Mouse (Mus musculus) lung, postnatal 14 days (tissue): ENCODE data around the gene Oma1.

Source experiments
- DNase-seq: peaks from one replicate; pipeline ENCODE4 v3.0.0; 2021

Oma1 gene

DNA sequence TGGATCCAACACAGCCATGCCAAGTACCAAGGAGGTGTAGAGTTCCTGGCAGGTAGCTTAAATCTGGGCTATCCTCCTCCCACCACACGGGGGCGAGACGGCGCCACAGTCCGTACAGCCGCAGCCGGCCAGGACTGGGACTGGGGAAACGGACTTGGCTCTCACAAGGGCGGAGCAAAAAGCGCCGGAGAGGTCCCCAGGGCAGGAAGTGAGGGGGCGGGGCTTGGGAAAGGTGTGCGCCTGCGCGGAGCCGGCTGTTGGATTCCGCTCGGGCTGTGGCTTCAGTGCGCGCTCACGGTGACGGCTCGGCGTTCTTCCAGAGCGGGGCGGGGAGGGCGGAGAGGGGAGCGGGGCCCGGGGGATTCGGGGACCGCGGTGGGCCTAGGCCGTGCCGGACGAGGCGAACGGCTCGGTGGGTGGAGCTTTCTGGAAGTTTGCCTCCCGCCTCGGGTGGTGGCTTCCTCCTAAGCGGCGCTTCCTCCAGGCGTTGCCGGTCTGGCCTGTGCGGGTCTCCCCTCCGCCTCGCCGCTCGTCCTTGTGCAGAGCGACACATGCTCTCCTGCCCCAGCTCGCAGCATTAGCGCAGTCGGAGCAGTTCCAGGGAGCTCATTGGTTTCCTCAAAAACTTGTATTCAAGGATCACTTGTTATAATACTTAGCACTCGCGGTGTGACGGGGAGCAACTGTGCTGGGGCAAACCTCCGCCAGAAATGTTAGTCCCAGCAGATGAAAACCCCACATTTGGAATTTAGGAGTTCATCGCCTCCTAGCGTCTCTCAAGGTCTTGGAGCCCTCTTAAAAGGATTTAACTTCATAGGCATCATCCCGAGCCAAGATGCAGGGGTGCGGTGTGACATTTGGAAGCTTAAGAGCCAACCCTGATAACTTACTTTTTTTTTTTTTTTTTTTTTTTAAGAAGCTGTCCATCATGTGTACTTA, at the start of gene Oma1:
TSS of gene Oma1 (plus strand) at position 226 of the 939 bp plus-strand sequence.
- peak; percentile 99 for DNase-seq

DNA sequence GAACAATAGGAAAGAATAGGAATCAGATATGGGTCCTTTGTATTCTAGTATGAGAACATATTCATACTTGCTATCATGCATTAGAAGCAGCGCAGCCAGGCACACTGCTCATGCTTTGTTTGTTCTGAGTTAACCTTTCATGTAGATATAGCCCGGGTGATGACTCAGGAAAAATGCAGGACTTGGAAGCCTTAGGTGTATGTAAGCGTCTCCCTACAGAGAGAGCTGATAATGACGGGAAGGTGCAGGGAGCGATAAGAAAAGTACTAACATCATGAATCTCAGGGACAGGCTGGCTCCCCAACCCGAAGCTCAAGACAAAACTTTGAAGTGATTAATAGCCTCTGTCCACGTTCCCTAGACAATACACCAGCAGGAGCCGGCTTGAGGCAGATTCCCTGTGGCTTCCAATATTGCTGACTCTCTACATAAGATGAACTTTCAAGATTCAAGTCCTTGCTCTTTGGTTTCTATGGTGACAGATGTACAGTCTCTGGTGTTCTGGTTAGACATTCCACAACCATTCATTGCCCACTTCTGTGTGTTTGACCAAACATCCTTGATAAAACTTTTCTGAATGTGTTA, 49.7 kb upstream of the Oma1 start:
- no peak for DNase-seq

DNA sequence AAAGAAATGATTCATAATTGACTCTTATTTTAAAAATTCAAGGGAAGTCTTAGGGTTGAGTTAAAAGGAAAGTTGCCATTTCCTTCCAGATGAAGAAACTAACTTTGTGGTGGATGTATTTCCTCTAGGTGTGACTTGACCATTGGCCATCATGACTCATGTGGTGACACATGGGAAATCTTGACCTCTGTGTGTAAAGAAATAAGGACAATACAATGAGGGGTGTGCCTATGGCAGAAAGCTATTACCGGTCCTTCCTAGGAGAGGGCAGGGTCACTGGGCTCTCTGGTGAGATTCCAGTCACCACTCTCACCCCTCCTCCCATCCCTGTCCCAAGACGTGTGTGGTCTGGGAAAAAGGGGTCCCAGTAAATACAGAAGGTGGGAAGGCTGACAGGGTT, 48.4 kb upstream of the Oma1 start:
- DNase-seq = no peak

DNA sequence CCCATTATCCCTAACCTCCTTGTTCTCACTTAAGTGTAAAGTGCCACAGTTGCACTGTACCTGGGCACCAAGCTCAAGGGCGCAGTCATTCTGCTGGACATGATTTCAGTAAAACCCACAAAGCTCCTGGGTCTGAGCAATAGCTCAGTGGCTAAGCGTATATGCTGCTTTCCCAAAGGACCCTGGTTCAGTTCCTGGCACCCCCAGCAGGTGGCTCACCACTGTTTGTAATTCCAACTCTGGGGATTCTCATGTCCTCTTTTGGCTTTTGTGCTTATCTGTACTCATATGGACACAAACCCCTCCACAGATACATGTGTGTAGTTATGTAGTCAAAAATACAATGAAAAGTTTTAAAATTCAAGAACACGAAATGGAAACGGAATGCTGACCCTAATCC, 44.3 kb upstream of the Oma1 start:
- DNase-seq = no peak

DNA sequence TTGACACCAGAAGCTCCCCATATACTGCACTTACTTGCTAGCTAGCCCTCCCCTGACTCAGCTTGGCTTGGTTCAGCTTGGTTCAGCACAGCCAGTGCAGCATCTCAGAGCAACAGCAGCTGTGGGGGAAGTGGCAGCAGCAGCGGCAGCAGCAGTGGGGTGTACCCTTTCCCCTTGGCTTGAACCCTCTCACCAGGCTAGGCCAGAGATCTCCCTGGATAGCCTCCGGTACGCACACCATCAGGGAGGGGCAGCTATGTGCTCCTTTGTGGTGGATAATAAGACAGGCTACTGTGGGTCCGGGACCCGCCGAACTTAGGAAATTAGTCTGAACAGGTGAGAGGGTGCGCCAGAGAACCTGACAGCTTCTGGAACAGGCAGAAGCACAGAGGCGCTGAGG, 40.6 kb upstream of the Oma1 start:
- DNase-seq = no peak

DNA sequence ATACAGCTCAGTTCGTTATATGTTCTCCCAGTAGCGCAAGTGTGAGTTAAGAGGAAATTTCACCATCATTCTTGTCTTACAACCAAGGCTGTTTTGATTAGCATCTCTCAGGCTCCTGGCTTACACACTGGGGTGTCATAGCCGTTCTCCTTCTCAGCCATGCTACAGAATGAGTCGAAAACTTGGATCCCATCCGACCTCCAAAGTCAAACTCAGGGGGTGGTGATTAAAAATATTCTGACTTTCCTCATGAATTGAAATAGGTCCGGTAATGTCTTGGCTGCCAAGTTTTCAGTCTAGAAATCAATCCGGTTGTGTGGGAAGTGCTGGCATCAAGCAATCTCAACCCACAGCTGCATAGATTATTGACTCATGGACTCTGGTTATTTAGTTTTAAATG, 25.3 kb upstream of the Oma1 start:
- no peak for DNase-seq

DNA sequence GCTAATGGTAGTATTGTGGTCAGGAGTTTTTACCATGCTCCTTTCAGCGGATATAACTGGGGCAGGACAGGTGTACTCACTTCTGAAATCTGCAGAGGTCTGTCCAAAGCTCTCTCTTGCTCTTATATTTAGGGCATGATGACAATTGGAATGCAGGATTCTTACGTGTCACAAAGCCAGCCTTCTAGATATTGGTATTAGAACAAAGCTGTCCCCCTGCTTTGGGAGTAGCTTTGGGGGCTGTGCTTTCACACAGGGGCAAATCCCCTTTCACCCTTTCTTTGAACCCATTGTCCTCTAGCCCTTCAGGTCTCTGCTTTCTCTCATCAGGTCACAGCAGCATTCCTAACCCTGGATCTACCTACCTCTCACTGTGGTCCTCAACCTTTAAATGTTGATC, 22.8 kb upstream of the Oma1 start, which contains the start of gene 4921539E11Rik:
TSS of gene 4921539E11Rik (minus strand) at position 101 of the 400 bp plus-strand sequence.
- no peak for DNase-seq

DNA sequence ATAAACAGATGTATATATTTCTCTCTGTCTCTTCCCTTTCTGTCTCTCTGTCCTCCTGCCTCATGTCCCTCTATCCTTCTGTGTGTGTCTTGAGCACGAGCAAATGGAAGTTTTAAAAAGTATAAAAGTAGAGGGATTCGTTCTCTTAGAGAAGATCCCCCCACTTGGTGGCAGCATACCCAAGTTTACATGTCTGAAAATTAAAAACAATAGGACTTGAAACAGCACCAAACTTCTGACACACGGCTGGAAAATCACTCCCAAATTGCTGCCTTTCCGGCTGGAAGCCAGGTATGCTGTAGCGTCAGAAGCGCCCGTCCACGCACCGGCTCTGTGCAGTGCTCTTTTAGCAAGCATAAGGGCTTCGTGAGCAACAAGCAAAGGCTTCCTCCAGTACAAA, 14.3 kb upstream of the Oma1 start:
- no peak for DNase-seq

DNA sequence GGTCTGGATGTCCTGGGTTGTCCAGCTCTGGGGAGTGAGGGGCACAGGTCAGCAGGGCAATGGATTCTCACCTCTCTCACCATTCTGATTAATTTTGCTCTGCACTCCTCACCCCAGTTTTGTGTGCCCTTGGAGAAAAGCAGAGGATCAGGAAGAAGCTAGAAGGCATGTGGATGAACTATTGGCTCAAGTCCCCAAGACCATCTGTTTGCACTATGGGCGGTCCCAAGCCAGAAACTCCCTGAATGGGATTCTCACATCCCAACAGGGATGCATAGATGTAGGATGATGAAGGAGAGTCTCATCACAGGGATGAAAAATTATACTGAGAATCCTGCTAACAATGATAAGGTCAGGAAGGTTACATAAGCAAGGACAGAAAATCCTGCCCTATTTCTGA, 9.8 kb upstream of the Oma1 start:
- DNase-seq = no peak

DNA sequence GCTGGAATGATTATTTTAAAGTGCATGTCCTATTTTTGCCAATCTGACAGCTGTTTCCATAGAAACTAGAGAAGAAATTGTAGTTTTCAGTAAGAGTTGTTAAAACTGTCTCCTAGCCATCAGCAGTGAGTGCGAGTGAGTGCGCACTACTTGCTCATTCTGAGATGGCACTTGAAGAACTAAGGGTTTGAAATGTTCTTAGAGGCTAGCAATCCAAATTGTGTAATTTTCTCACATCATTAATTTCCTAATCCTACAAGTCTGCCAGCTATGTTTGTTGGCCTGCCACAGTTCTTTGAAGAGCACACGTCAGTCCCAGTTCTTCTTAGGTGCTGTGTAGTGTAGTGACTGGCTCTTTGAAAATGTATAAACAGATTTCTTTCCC, 906 bp downstream of the Oma1 start:
- DNase-seq = peak; percentile 39

DNA sequence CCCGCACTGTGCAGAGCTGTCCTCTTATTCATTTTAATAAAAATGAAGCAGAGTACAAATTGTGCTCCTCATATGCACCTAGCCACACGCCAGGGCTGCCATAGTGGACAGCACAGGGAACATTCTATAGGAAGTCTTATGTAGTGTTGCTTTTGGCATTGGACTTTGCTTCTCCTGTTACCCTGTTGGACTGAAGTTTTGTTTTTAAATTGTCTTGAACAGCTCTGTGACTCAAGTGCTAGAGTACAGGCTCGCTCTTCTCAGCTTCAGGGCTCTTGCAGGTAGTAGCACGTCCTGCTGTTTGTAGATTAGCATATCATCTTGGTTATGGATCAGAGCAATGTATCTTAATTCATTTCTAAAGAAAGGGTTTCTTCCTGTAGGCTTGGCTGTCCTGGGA, 2.2 kb downstream of the Oma1 start:
- no peak for DNase-seq

DNA sequence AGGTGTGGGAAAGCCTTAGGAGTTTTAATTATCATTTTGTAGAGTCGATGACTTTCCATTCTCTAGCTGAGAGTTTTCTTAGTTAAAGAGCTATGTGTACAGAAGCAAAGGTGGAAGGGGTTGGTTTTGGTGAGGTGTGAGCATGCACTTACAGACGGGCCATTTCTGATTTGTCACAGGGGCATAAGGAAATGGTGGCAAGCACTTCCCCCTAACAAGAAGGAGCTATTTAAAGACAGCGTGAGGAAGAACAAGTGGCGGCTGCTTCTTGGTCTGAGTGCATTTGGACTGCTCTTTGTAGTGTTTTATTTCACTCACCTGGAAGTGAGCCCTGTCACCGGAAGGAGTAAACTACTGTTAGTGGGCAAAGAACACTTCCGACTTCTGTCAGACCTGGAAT, 7.8 kb downstream of the Oma1 start:
- no peak for DNase-seq

DNA sequence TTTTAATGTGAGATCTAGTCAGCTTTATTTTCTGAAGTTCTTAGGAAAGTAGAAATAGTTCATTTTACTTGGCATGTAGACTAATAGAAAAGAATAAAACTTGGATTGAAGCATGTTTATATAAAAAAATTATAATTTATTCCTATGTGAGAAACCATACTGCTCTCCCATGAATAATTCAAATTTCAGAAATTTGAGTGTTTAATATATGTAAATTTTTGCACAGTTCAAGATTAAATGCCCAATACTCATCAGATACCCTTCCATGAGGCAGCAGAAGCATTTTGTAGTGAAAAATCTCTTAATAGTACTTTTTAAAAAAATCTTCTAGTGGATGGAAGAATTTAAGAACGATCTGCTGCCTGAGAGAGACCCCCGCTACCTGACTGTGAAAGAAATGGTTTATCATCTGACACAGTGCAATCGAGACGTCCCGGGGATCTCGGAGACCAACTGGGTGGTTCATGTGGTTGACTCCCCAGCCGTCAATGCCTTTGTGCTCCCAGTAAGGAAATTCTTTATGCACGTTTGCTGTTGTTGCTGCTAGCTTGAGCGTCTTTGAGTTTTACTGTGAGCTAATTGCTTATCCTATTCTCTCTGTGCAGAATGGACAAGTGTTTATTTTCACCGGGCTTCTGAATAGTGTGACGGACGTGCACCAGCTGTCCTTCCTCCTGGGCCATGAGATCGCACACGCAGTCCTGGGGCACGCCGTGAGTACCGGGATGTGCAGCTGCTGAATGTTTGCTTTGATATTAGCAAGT, 11.3 kb downstream of the Oma1 start:
- peak; percentile 60 for DNase-seq

DNA sequence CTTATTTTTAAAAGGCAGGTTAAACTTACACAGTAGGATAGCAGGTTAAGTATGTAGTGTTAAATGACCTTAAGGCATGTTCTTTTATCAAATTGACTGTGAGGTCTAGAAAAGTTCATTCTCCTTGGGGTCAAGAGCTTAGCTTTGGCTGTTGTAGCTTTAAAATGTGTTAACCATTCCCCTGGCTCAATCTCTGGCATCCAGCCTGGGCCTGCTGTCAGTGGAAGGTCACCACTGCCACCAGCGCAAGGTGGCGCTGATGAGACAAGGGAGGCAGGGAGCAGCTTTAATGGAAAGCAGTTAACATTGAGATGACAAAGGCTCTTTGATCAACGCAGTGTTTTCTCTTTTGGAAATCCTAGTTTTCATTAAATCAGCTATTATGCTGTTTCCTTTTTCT, 13.4 kb downstream of the Oma1 start:
- DNase-seq = peak; percentile 67

DNA sequence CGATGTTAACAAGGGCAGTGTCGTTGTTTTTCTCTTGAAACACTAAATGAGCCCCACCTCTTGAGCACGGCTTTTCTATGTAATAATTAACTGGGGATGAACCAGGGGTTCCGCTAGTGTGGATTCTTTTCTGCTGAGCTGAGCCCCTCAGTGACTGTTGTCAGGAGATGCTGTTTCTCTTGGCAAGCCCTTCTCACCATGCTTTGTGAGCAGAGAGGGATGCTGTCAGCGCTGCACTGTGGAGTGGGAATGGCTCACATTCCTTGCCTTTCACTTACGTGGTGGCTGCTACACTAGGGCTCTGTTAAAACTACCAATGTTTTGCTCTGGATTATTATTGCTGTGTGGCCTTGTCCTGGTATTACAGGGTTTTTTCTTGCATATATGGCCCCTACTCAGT, 15.7 kb downstream of the Oma1 start:
- DNase-seq = no peak

DNA sequence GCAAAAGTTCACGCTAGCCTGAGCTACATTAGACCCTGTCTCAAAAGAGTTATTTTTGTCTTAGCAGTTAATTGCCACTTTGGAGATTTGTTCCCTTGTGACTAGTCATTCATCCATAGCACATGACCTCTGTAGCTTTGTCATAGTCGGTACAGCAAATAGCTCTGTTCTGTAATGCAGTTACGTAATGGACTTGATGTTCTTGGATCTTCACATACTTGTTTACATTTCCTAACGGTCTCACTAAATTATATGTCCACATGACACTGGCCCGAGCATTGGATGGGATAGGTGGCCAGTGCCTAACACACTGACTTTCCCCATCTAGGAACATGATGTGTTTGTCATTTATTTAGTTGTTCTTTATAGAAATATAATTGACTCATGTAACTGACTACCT, 21.5 kb downstream of the Oma1 start:
- DNase-seq = no peak

DNA sequence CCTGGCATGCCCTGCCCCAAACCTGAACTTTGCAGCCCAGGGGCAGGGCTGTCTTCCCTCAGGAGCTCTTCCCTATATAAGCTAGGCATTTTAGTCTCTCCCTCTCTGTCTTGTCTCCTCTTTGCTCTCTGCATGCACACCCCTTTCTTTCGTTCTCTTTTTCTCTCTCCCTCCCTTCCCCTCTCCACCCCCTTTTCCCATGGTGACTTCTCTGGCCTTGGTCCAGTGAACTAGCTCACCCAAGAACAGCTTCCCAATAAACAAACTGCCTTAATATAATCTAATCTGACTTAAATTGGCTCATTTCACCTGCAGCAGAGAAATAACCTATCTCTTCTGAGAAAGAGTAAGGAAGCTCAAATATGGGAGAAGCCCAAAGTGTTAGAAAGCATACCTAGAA, 27.1 kb downstream of the Oma1 start:
- no peak for DNase-seq

DNA sequence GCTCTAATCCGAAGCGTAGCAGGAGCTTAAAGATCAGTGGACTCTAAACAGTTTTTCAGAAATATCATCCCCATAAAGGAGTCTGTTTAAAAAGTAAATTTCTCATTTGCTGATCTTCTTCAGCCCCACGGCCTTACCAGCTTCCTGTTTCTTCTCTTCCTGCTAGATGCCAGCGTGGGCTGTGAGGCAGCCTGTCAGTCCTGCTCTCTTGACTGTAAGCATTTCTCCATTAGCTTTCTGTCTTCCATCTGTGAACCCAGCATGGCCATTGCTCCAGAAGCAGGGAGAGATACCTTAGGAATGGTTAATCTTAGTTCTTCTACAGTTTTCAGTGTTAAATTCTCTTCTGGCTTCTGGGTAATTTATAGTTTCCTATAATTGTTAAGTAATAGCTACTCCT, 28.0 kb downstream of the Oma1 start:
- no peak for DNase-seq

DNA sequence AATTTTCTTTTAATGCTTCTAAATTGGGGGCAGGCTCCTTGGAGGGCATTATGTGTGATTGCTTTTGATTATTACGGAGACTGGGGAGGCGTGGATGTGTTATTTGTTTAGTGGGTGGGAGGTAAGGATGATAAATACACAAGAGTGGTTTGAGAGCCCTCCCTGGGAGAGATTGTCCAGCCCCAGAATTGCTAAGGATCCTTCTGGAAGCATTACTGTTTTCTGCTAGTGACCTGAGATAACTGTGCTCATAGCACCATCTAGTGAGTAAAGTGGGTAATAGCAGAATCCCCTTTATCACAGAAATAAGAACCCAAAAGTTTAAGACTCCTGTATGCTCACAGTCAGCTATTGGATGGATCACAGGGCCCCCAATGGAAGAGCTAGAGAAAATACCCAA, 32.4 kb downstream of the Oma1 start:
- DNase-seq = peak; percentile 18

DNA sequence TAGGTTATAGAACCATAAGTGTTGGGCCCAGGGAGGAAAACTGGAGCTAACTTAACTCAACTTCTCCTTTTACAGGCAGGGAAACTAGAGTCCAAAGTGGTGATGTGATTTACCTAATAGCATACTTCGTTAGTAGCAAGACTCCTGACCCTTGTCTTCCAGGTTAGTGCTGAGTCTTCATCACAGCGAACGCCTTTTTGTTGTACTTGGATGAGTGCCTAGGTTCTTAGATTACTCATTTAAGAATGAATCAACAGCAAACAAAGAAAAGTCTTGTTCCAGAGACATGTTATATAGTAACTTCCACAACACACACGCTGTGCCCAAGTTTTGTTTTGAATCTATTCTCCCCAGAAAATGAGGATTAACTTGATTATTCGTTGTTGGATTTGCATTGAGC, 33.2 kb downstream of the Oma1 start:
- DNase-seq = no peak

DNA sequence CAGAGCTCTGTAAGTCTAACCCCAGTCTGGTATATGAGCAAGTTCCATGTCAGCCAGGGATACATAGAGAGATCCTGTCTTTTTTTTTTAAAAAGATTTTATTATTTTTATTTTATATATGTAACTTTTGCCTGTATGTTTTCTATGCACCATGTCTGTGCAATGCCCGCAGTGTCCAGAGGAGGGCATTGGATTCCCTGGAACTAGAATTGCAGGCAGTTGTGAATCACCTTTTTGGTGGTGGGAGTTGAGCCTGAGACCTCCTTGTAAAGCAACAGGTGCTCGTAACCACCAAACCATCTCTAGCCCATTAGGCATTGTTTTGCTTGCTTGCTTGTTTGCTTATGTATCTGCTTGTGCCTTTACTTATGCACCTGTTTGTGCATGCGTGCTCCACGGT, 35.6 kb downstream of the Oma1 start:
- no peak for DNase-seq

DNA sequence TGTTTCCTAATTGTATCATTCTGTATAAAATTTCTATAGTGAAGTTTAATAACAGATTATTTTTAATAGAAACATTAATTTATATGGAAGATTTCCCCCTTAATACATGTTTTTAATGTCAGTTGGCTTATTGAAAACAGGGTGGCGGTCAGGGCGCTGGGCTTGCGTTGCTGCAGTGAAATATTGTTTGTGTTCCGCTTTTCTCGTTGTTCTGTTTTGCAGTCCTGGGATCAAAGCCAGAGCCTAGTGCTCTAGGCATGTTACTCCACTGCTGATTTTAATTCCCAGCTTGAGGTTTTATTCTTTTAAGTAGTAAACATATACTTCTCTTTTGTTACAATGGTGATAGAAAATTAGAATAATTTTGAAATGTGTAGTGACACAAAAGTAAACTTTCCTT, 39.3 kb downstream of the Oma1 start:
- DNase-seq = no peak

DNA sequence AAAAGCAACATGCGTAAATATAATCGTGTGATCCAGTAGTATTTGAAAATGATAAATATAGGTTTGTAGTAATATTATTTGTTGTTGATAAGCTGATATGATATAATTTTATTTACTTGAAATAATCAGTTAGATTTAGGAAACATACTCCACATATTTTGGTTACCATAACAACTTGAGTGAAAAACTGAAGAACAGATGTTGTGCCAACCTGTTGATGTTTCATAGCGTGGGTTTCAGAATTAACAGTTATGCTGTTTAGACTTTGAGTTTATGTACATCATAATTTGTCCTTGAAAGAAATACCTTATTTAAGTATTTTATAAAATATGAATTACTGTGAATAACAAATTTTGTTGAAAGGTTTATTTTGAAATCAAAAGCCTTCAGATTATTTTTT, 43.8 kb downstream of the Oma1 start:
- DNase-seq = no peak

DNA sequence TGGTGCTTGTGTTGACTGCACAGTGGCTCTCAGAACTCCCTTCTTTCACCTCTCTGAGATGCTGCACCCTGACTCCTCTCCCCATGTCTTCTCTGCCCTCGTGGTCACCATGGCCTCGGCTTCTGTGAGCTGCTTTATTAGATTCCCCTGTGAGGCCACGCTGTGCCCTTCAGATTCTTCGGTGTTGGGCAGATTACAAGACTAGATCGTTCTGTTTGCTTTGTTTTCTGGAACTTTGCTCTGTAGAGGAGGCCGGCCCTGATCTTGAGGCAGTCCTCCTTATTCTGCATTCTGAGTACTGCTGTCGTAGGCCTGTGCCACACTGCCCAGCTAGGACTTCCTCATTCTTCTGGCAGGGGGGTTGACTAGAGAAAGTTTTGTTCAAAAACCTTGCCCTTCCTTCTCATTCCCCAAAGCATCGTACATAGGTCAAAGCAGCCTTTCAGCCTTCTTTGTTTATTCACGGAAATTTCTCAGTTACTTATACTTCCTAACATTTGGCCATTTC, 45.4 kb downstream of the Oma1 start:
- DNase-seq = no peak
